Mouse (Mus musculus) gastrocnemius, adult 2 months (tissue): ENCODE data around the gene Ankle1. TPM values are rescaled to one million over a fixed set of nuclear protein-coding genes. Genes with fewer than 3 reads are reported as not detected.

Source experiments
- DNase-seq: peaks from one replicate; pipeline ENCODE4 v3.0.0; 2022
- H3K27ac ChIP-seq: fragments of 200-600 bp; 2 replicates; pipeline ENCODE4 v1.8.1; 2022; ENCODE audit warnings: mild to moderate bottlenecking
- H3K4me3 ChIP-seq: fragments of 200-600 bp; 2 replicates; pipeline ENCODE4 v1.8.1; 2022; ENCODE audit warnings: mild to moderate bottlenecking, moderate library complexity
- CTCF ChIP-seq: fragments of 200-600 bp; IDR thresholded peaks from 2 replicates; pipeline ENCODE4 v1.8.1; 2022; ENCODE audit warnings: antibody characterized with exemption, mild to moderate bottlenecking, moderate library complexity
- intact Hi-C: fragments of 180-260 bp; cut with DNase I; formaldehyde crosslinking; loops from one replicate; pipeline ENCODE4 v1.15.1; 2025
- total RNA-seq, 2 experiments: library from RNA; stranded (reverse); gene quantifications; 2 replicates each; pipeline ENCODE4 v1.2.3; 2021

Gene Ankle1
- total RNA-seq, 2 experiments from 2014 or later, result not detected

DNA sequence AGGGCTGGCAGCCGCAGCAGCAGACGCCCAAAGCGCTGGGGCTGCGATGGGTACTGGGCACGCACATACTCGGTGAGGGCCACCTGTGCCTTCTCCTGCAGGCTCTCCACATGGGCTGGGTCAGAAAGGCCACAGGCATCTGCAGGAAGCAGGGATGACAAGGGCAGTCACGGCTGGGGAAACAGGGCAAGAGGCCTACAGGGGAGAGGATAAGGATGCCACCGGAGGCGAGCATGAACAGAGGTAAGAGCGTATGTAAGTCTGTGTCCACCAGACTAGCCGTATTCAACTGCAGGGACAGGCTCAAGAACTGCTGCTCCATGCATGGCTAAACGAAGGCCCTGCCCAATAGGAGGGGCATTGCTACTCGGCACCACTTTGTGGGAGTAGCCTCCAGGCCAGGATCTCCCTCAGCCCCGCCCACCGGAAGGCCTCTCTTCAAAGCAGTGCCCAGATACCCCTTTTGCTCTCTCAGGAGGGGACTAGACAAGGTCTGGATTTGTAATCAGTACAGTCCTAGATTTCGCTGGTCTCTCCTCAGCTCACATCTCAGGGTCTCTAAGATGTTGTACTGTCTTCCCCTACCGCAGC lies 31.1 kb upstream of the Ankle1 start:
- H3K4me3 ChIP-seq, result no peak overlapping the region
- intact Hi-C loops, result loop anchor here (5.0 kb wide), 2 partner anchors 33 to 93 kb away; partner anchors contain the start of genes Ankle1 and Dda1
- peak overlapping the region; percentile 54 for H3K27ac ChIP-seq
- DNase-seq, result peak; percentile 48
- no peak for TF ChIP-seq CTCF

DNA sequence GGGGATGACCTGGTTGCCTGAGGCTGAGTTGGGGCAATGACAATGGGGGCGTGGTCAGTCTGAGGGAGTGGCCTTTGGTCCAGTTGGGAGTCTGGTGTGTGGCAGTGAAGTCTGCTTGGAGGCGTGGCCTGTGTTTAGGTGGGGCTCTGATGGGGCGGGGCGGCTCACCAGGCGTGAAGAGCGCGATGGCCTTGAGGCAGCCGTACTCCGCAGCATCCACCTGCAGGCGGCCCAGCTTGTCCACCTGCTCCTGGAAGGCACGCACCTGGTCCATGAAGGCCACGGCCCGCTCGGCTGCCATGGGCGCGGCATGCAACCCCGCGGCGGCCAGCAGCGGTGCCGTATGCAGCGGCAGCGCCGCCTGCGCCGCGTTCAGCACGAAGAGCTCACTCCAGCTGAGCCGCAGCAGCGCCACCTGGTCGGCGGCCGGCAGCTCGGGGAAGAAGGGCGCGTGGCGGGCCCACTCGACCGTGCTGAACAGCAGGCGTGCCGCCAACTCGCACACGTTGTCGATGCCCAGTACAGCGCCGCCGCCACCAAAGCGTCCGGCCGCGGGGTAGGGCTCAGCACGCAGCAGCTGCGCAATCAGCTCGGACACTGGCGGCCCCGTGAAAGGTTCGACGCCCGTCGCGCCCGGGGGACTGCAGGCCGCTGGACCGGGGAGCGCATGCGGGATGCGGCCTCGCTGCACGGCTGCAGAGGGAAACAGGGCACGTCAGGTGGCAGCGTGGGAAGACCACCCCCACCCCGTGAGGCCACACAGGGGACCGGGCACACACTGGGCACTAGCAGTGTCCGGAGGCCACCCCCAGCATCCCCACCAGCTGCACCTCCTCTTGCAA lies 30.0 kb upstream of the Ankle1 start:
- Histone ChIP-seq H3K27ac (peak overlapping the region; percentile 54), H3K4me3 (peak overlapping the region; percentile 52)
- intact Hi-C loops, result loop anchor here (5.0 kb wide), 1 partner anchor 91 kb away; the partner anchor contains the start of gene Dda1
- peak; percentile 78 for DNase-seq
- peak; percentile 15; the same call in 1 of the 2 replicates for TF ChIP-seq CTCF

DNA sequence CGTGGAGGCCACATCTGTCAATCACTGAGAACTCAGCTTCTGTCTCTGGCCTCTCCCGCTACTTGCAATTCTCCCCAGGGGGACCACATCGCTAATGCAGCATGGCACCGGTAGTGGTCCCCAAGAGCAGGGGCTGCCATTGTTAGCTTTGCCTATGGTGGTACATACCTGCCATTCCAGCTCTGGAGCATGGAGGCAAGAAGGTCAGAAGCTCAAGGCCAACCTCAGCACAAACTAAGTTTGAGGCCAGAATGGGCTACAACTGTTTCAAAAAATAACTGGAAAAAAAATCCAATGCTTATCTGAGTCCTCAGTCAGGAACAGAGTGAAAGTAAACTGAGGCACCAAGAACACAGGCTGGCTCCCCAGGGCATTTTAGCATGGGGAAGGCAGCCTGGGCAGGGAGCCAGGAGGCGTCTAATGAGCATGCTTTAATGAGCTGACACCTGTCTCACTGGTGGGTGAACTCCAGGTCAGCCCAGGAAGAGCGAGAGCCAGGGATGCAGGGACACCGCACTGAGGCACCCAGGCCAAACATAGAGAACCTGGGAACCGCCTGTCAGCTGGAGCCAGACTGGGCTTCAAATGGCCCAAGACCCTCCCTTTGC lies 29.3 kb upstream of the Ankle1 start:
- DNase-seq, result no peak
- no peak for TF ChIP-seq CTCF
- peak overlapping the region; percentile 52 for H3K4me3 ChIP-seq
- intact Hi-C loops, result loop anchor here (5.0 kb wide), 1 partner anchor 91 kb away; the partner anchor contains the start of gene Dda1
- H3K27ac ChIP-seq, result no peak overlapping the region

DNA sequence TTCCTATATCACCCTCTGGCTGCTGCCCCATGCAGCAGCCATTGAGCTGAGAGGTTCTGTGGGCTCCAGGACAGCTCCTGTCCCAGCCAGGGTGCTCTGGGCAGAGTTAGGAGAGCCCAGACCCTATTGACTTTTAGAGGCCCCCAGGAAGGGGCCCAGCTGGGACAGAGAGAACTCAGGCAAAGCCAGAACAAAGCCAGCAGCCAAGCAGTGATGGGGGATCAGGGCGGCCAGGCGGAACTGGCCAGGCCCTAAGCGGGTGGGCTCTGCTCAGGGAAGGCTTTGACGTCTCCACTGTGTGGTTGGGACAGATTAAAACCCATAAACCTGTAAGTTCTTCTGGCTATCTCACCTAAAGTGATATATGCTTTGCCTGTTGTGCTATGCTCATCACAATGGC lies 26.8 kb upstream of the Ankle1 start:
- intact Hi-C loops, result loop anchor here (5.0 kb wide), 1 partner anchor 88 kb away; the partner anchor contains the start of gene Dda1
- H3K27ac ChIP-seq, result no peak overlapping the region
- H3K4me3 ChIP-seq, result no peak overlapping the region
- no peak for TF ChIP-seq CTCF
- DNase-seq, result no peak

DNA sequence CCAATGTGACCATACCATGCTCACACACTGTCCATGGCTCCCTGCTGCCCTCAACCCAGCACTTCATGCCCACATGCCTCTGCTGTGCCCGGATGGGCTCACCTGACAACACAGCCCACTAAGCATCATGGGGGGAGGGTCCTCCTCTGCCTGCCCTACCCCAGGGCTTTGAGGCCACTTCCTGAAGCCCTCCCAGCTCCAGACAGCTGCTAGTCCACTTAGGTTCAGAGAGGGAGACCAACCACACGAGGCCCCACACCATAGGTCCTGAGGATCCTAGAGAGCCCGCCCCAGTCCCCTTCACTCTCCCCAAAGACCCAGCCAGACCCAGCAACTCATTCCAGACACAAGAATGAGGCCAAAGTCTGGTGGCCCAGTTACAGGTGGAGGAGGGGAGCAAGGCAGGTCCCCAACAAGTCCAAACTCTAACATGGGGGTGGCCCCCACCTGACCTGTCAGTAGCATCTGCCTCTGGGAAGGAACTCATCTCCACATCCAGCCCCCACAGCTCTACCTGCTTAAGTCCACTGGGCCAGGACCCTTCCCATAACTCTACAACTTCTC lies 26.2 kb upstream of the Ankle1 start:
- H3K27ac ChIP-seq, result peak overlapping the region; percentile 93
- H3K4me3 ChIP-seq, result peak overlapping the region; percentile 92
- intact Hi-C loops, result loop anchor here (5.0 kb wide), 1 partner anchor 88 kb away; the partner anchor contains the start of gene Dda1
- no peak for DNase-seq
- no peak for TF ChIP-seq CTCF

DNA sequence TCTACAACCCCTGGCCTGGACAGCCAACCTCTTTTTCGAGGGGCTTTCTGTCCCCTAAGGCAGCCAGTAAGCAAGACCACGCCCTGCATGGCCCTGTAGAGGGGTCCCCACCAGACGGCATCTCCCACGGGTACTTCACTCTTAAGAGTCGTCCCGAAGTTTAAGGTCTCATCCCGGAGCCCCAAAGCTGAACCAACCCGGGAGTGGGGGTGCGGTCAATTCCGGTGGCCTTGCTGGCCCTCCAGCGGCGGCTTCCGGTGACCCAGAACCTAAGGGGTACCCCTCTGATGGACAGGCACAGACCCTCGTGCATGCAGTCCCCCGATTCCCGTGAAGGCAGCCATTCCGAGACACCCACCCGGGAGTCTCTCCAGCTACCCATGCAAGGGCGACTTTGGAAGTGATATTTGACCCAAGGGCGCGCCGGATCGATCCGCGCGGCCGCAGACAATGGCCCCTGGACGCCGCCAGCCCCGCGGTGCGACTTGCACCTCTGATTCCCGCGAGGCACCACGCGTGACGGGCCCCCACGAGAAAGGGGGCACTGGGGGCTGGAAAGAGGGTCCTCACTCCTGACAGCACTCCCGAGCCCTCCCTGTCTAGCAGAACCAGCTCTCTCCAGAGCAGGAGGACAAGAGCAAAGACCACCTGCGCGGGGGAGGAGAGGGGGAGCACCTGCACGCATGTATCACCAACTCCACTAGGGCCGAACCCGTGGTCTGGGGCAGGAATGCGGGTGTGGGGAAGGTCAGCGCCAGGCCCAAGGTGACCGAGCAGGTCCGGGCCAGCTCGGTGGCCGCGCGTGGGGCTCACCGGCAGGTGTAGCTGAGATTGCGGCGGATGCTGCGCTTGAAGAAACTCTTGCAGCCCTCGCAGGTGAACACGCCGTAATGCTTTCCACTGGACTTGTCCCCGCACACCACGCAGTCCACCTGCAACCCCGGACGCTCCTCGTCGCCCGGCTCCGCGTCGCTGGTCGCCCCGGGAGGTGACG lies 25.3 kb upstream of the Ankle1 start:
- DNase-seq, result peak; percentile 58
- intact Hi-C loops, result no loop called here
- peak overlapping the region; percentile 93 for H3K27ac ChIP-seq
- peak overlapping the region; percentile 92 for H3K4me3 ChIP-seq
- TF ChIP-seq CTCF, result no peak

DNA sequence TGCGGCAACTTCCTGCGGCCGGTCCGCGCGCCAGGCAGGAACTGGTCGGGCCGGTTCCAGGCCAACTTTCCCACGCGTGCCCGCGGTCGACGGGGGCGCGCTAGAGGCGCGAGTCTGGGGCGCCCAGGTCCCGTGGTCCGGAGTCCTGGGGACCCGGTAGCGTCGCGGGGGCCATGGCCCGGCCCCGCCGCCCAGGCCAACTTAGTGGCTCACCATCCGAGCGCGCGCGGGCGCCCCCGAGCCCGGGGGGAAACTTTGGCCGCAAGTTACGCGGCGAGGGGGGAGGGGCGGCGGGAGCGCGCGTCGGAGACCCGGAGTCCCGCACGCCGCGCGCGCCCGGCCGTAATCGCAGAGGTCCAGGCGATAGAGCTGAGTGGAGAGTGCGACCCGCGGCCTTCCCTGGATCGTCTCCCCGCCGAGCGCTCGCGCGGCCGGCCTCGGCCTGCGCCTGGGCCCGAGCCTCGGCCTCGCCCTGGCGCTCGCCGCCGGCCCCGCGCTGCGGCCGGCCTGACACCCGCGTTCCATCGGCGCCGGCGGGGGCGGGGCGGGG lies 24.3 kb upstream of the Ankle1 start, which contains the start of gene Nr2f6:
Gene Nr2f6 (minus strand): TSS at position 540 of the 550 bp plus-strand sequence.
- intact Hi-C loops, result no loop called here
- TF ChIP-seq CTCF, result no peak
- Histone ChIP-seq H3K4me3 (peak within 1 kb of the TSS; percentile 92), H3K27ac (peak within 1 kb of the TSS; percentile 93)
- peak; percentile 81 for DNase-seq

DNA sequence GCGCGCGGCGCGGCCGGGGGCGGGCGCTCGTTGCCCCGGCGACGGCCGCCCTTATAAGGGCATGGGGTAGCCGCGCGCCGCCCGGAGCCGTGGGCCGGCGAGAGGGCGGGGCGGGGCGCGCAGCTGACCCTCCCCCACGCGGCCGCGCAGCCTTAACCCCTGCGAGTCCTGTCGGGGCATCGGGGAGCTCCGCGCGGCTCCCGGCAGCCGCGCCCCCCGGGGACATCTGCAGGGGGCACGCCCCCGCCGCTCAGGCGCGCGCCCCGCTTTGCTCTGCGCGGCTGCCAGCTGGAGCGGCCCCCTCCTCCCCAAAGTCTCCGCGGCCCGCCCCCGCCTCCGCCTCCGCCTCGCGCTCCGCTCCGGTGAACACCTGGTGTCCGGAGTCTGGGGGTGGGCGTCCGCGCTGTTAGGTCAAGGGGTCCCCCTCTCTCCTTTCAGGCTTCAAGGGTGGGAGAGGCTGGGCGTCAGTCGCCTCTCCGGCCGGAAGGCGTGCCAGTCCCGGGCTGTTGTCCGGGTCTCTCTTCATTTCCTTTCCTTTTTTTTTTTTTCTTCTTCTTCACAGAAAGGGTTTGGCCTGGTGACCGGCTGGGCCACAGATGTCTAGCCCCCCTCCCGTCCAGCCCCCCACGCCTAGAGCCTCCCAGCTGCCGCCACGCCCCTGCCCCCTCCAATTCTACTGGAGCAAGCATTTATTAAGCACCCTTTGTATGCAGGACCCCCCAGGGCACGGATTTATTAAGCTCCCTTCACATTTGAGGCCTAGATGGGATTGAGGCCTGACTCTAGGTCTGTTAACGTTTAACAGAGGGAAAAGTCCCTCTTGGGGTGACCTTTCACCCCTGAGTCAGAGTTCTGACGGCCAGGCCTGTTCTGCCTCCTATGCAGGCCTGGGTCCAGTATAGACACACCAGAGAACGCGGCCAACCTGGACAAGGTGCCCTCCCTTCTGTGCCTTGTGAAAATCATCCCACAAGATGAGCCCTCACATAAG lies 23.5 kb upstream of the Ankle1 start:
- no peak for TF ChIP-seq CTCF
- peak overlapping the region; percentile 92 for H3K4me3 ChIP-seq
- peak overlapping the region; percentile 91 for H3K27ac ChIP-seq
- intact Hi-C loops, result no loop called here
- DNase-seq, result peak; percentile 94

DNA sequence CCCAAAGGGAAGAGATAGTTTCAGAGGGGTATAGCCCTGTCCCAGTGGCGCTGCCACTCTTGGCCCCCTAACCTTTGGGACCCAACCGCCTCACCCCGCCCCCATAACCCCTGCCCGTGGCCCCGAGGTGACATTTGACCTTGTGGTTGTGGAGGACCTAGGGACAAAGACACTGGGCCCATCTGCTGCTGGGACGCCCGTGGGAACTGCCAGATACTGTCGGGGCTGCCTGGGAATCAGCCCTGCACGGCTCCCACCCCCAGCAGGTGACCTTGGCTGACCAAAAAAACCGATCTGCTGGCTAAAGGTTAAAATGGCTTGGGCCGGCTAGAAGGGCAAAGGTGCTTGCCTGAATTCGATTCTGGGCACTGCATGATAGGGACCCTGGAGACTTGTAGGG lies 22.4 kb upstream of the Ankle1 start:
- peak overlapping the region; percentile 91; the same call in 1 of the 2 replicates for H3K27ac ChIP-seq
- no peak for TF ChIP-seq CTCF
- DNase-seq, result no peak
- intact Hi-C loops, result no loop called here
- no peak overlapping the region for H3K4me3 ChIP-seq

DNA sequence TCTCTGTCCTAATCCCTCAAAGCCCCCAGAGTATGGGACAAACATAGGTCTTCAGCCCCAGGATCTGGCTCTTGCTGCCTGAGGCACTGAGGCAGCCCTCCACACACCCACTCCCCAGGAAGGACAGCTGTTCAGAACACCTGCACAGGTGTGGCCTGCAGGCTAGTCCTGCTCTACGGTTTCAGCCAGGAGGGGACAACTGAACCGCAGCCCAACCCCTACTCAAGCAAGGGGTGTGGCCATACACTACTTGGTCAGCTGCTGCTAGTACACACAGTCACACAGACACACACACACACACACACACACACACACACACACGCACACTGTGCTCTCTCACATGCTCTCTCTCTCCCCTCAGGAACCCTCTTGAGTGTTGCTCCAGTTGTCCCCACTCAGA lies 21.9 kb upstream of the Ankle1 start:
- no peak overlapping the region for H3K27ac ChIP-seq
- H3K4me3 ChIP-seq, result no peak overlapping the region
- intact Hi-C loops, result no loop called here
- DNase-seq, result no peak
- no peak for TF ChIP-seq CTCF
